Mouse (Mus musculus) lung, postnatal 0 days (tissue): ENCODE measurements at regions not wholly inside any gene's neighbourhood (a gene's known extent, or its start where the extent isn't known, plus 50 kb on each side); places are given as distances from the start of the nearest gene placed in this dataset.

Experiments
- ATAC-seq: fragments of 200-750 bp; cut with Nextera tagmentation; 2 replicates; pipeline ENCODE4 v1.8.0; 2017; ENCODE audit warnings: moderate library complexity
- DNase-seq: peaks from one replicate; pipeline ENCODE4 v3.0.0-alpha.2; 2016; ENCODE audit warnings: low spot score
- H3K27ac ChIP-seq: fragments of 300-500 bp; sonication (generic); 2 replicates; pipeline ENCODE4 v1.5.1; 2014; ENCODE audit warnings: antibody characterized with exemption, mild to moderate bottlenecking, low read length, mixed read lengths
- H3K27me3 ChIP-seq: fragments of 300-500 bp; sonication (generic); replicated peaks from 2 replicates; pipeline ENCODE4 v1.6.1; 2014; ENCODE audit warnings: low read length, mixed read lengths; ENCODE audit not compliant: insufficient read depth
- H3K36me3 ChIP-seq: fragments of 300-500 bp; sonication (generic); 2 replicates; pipeline ENCODE4 v1.6.1; 2014; ENCODE audit warnings: low read length, mixed read lengths; ENCODE audit not compliant: insufficient read depth
- H3K4me1 ChIP-seq: fragments of 300-500 bp; sonication (generic); 2 replicates; pipeline ENCODE4 v1.6.1; 2014; ENCODE audit warnings: antibody characterized with exemption, low read depth, low read length, mixed read lengths; ENCODE audit not compliant: insufficient read depth
- H3K4me2 ChIP-seq: fragments of 300-500 bp; sonication (generic); replicated peaks from 2 replicates; pipeline ENCODE4 v1.6.1; 2014; ENCODE audit warnings: low read depth, mild to moderate bottlenecking, low read length, moderate library complexity, mixed read lengths
- H3K4me3 ChIP-seq: fragments of 300-500 bp; sonication (generic); 2 replicates; pipeline ENCODE4 v1.5.1; 2014; ENCODE audit warnings: low read depth, low read length
- H3K9ac ChIP-seq: fragments of 300-500 bp; sonication (generic); replicated peaks from 2 replicates; pipeline ENCODE4 v1.6.1; 2014; ENCODE audit warnings: low read depth, mild to moderate bottlenecking
- H3K9me3 ChIP-seq: fragments of 300-500 bp; sonication (generic); 2 replicates; pipeline ENCODE4 v1.6.1; 2016; ENCODE audit warnings: low read length, mixed read lengths
- CTCF ChIP-seq: IDR thresholded peaks from 2 replicates; pipeline ENCODE4 v1.5.1; 2016; ENCODE audit warnings: antibody characterized with exemption, mild to moderate bottlenecking
- EP300 ChIP-seq: IDR thresholded peaks from 2 replicates; pipeline ENCODE4 v1.6.1; 2016; ENCODE audit warnings: antibody characterized with exemption, mild to moderate bottlenecking, control low read depth
- whole genome bisulfite sequencing: fragments of 180-500 bp; shearing (Covaris S2); extraction: QIAGEN DNeasy Blood & Tissue Kit; methylation state at CpG from one replicate; pipeline ENCODE4 v1.1.7; 2014; 5-methylcytosine and 5-hydroxymethylcytosine counted together

DNA sequence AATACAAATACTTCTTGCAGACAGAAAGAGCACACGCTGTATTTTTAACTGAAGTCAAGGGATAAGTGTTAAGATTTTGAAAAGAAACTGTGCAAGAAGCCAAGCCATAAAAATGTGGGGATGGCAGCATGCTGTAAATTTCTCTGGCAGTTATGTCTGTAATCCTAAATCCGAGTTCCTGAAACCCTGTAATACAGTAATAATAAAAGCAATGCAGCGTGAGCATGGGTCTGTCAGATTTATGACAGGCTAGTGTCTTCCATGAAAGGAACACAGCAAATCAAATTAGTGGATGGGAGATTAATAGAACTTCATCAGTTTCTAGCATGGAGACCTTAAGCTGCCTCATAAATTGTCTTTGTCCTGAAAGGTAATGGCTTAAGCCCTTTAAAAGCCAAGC is 597.7 kb downstream of the 1190002N15Rik start:
- Histone ChIP-seq H3K36me3 (no peaks in the 10 kb centered on the region), H3K27me3 (no peaks in the 10 kb centered on the region), H3K9me3 (no peaks in the 10 kb centered on the region), H3K4me1 (no peaks in the 10 kb centered on the region), H3K4me3 (no peak overlapping the region), H3K9ac (no peak overlapping the region), H3K27ac (no peak overlapping the region), H3K4me2 (no peak overlapping the region)
- WGBS = 74% methylated on average over 3 of the region's 3 CpGs
- no peak for ATAC-seq
- no peak for DNase-seq
- no peak for TF ChIP-seq CTCF
- TF ChIP-seq EP300 = no peak

DNA sequence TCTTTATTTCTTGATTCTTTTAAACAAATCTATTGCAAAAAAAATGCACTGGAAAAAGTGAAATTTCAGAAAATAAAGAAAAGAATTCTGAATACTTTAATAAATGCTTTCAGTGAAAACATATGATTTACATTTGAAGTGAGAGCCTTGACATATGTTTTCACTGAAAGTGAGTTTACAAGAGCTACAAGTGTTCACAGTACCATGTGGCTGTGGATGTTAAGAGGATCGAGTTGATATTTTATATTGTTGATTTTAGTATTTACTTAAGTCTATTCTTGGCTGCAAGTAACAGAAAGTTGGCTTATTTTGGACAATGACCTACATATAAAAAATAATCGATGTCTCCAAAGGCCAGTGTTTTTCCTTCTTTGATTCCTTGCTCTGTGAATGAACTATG is 607.2 kb downstream of the 1190002N15Rik start:
- no peak for DNase-seq
- Histone ChIP-seq H3K4me3 (no peak overlapping the region), H3K4me2 (no peak overlapping the region), H3K9me3 (no peaks in the 10 kb centered on the region), H3K36me3 (no peaks in the 10 kb centered on the region), H3K9ac (no peak overlapping the region), H3K4me1 (no peaks in the 10 kb centered on the region), H3K27ac (no peak overlapping the region), H3K27me3 (no peaks in the 10 kb centered on the region)
- TF ChIP-seq EP300 (no peak), CTCF (no peak)
- WGBS = 57% methylated on average over 2 of the region's 2 CpGs
- ATAC-seq = no peak

- Histone ChIP-seq H3K9ac (no peak overlapping the region), H3K4me2 (no peak overlapping the region), H3K4me3 (no peak overlapping the region), H3K4me1 (no peaks in the 10 kb centered on the region), H3K9me3 (no peaks in the 10 kb centered on the region), H3K36me3 (no peaks in the 10 kb centered on the region), H3K27me3 (no peaks in the 10 kb centered on the region), H3K27ac (no peak overlapping the region)
- ATAC-seq (no peak), DNase-seq (no peak)
- TF ChIP-seq EP300 (no peak), CTCF (no peak)
- 53% methylated on average over 1 of the region's 1 CpGs for WGBS
These were observed 648.6 kb downstream of the 1190002N15Rik start for GRCm38 (mm10) chr9:93889256-93889655.

DNA sequence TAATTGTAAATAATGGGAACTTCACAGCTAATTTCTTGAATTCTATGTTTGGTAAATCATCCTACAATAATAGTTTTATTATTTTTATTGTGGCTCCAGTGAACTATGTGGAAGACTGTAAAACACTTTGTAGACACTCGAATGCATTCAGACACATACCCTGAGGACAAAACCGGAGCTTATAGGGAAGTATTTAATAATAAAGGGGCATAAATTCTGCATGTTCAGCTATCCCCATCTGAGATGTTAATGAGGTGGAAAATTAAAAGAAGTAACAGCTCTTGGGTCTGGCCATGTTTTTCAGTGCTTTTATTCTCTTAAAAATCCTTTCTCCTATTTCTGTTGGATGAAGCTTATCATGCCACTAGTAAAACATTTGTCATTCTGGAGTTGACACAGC is 657.8 kb downstream of the 1190002N15Rik start:
- Histone ChIP-seq H3K9me3 (no peaks in the 10 kb centered on the region), H3K4me1 (no peaks in the 10 kb centered on the region), H3K4me3 (no peak overlapping the region), H3K36me3 (no peaks in the 10 kb centered on the region), H3K9ac (no peak overlapping the region), H3K27ac (no peak overlapping the region), H3K4me2 (no peak overlapping the region), H3K27me3 (no peaks in the 10 kb centered on the region)
- no peak for DNase-seq
- ATAC-seq = no peak
- 68% methylated on average over 2 of the region's 2 CpGs for WGBS
- TF ChIP-seq CTCF (no peak), EP300 (no peak)

DNA sequence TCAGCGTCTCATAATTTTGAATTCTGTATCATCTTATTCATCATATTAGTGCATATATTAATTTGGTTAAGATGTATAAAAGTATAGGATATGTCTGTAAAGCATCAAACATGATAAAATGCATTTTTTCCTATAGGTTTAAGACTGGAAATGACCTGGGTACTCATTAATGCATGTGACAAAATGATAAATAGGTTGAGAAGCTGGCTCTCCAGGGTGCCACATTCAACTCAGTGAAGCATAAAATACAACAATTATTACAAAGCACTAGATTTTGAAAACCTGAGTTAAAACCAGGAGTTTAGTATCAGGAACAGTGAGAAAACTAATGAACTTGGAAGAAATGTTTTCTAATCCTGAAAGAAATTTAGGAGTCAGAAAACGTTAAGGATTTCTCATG is 658.3 kb downstream of the 1190002N15Rik start:
- no peaks in the 10 kb centered on the region for H3K27me3 ChIP-seq
- TF ChIP-seq CTCF = no peak
- TF ChIP-seq EP300 = no peak
- ATAC-seq (no peak), DNase-seq (no peak)
- H3K9me3 ChIP-seq = no peaks in the 10 kb centered on the region
- no peak overlapping the region for H3K4me2 ChIP-seq
- H3K4me1 ChIP-seq = no peaks in the 10 kb centered on the region
- 61% methylated on average over 2 of the region's 2 CpGs for WGBS
- H3K4me3 ChIP-seq = no peak overlapping the region
- no peaks in the 10 kb centered on the region for H3K36me3 ChIP-seq
- no peak overlapping the region for H3K9ac ChIP-seq
- no peak overlapping the region for H3K27ac ChIP-seq

GRCm38 (mm10) chr9:93870778-93871177 is 667.1 kb downstream of the 1190002N15Rik start:
- DNase-seq (no peak), ATAC-seq (no peak)
- 79% methylated on average over 7 of the region's 7 CpGs for WGBS
- Histone ChIP-seq H3K4me2 (no peak overlapping the region), H3K27me3 (no peaks in the 10 kb centered on the region), H3K9me3 (no peaks in the 10 kb centered on the region), H3K4me1 (no peaks in the 10 kb centered on the region), H3K36me3 (no peaks in the 10 kb centered on the region), H3K4me3 (no peak overlapping the region), H3K27ac (no peak overlapping the region), H3K9ac (no peak overlapping the region)
- TF ChIP-seq EP300 (no peak), CTCF (no peak)

DNA sequence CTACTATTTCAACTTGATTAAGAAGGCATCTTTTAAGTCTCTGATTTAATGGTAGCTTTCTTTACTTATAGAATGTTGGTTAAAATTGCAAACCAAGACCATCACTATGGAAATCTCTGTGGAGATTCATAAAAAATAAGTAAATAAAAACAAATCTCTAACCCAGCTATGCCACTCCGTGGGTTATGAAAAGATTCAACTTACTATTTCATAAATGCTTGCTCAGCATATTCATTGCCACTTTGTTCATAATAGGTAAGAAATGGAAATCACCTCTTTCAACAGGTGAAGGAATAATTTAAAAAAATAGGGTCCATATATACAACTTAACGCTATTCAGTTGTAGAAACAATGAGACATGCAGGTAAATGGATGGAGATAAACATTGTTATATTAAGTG is 679.9 kb downstream of the 1190002N15Rik start:
- no peak for ATAC-seq
- WGBS = 72% methylated on average over 2 of the region's 2 CpGs
- Histone ChIP-seq H3K27me3 (no peaks in the 10 kb centered on the region), H3K9me3 (no peaks in the 10 kb centered on the region), H3K27ac (no peak overlapping the region), H3K4me1 (no peaks in the 10 kb centered on the region), H3K9ac (no peak overlapping the region), H3K4me2 (no peak overlapping the region), H3K4me3 (no peak overlapping the region), H3K36me3 (no peaks in the 10 kb centered on the region)
- no peak for TF ChIP-seq EP300
- TF ChIP-seq CTCF = no peak
- DNase-seq = no peak
